Mouse (Mus musculus) ovary, postnatal 36 days (tissue): Measurements from ENCODE around the gene Spop.

Source experiments
- DNase-seq: peaks from one replicate; pipeline ENCODE4 v3.0.0; 2022; ENCODE audit warnings: low spot score, mixed read lengths

The Spop gene

GRCm38 (mm10) chr11:95413641-95414535 is at the start of gene Spop:
TSS of gene Spop (plus strand) at chr11:95414080.
- DNase-seq, result peak; percentile 91

- DNase-seq, result no peak
These were observed 49.5 kb upstream of the Spop start for GRCm38 (mm10) chr11:95364388-95364787.

- DNase-seq, result peak; percentile 76
These were observed 48.3 kb upstream of the Spop start for GRCm38 (mm10) chr11:95365596-95365995.

- no peak for DNase-seq
These were observed 47.5 kb upstream of the Spop start for GRCm38 (mm10) chr11:95366280-95366897.

- no peak for DNase-seq
These were observed 46.7 kb upstream of the Spop start for GRCm38 (mm10) chr11:95367011-95367735.

- no peak for DNase-seq
These were observed 45.6 kb upstream of the Spop start for GRCm38 (mm10) chr11:95368231-95368823.

- DNase-seq, result no peak
These were observed 45.0 kb upstream of the Spop start for GRCm38 (mm10) chr11:95368871-95369270.

GRCm38 (mm10) chr11:95369964-95370890 is 43.7 kb upstream of the Spop start:
- DNase-seq, result peak; percentile 49

- no peak for DNase-seq
These were observed 42.7 kb upstream of the Spop start for GRCm38 (mm10) chr11:95371182-95371581.

- no peak for DNase-seq
These were observed 35.0 kb upstream of the Spop start for GRCm38 (mm10) chr11:95378926-95379325.

GRCm38 (mm10) chr11:95379552-95379951 is 34.3 kb upstream of the Spop start:
- DNase-seq, result no peak

- DNase-seq, result no peak
These were observed 33.2 kb upstream of the Spop start for GRCm38 (mm10) chr11:95380711-95381110.

GRCm38 (mm10) chr11:95381146-95381545 is 32.7 kb upstream of the Spop start:
- DNase-seq, result no peak

GRCm38 (mm10) chr11:95383331-95383986 is 30.4 kb upstream of the Spop start:
- no peak for DNase-seq

- no peak for DNase-seq
These were observed 29.9 kb upstream of the Spop start for GRCm38 (mm10) chr11:95384004-95384318.

- DNase-seq, result peak; percentile 85
These were observed 29.4 kb upstream of the Spop start, which contains the start of gene Slc35b1 for GRCm38 (mm10) chr11:95384319-95384972. TSS of gene Slc35b1 (plus strand) at chr11:95384692.

- DNase-seq, result no peak
These were observed 28.9 kb upstream of the Spop start for GRCm38 (mm10) chr11:95384973-95385320.

GRCm38 (mm10) chr11:95387354-95387753 is 26.5 kb upstream of the Spop start:
- no peak for DNase-seq

- no peak for DNase-seq
These were observed 24.9 kb upstream of the Spop start for GRCm38 (mm10) chr11:95389006-95389405.

GRCm38 (mm10) chr11:95390420-95390819 is 23.5 kb upstream of the Spop start:
- DNase-seq, result no peak
